Mouse (Mus musculus) cortical plate, adult 2 months (tissue): Measurements from ENCODE around the gene Stk24. TPM values are rescaled to one million over a fixed set of nuclear protein-coding genes. Genes with fewer than 3 reads are reported as not detected.

Experiments
- H3K27ac ChIP-seq: fragments of 200-500 bp; 2 replicates; pipeline ENCODE4 v1.5.1; 2012; ENCODE audit warnings: low read length, control low read depth, inconsistent platforms; ENCODE audit not compliant: insufficient read depth
- H3K4me1 ChIP-seq: fragments of 200-500 bp; 2 replicates; pipeline ENCODE4 v1.6.1; 2011; ENCODE audit warnings: low read length; ENCODE audit not compliant: control insufficient read depth, insufficient read depth
- H3K4me3 ChIP-seq: fragments of 200-500 bp; 2 replicates; pipeline ENCODE4 v1.5.1; 2011; ENCODE audit warnings: mild to moderate bottlenecking, low read length, control low read depth; ENCODE audit not compliant: insufficient read depth
- CTCF ChIP-seq: fragments of 200-500 bp; IDR thresholded peaks from 2 replicates; pipeline ENCODE4 v1.5.1; 2011; ENCODE audit warnings: mild to moderate bottlenecking, control low read depth, low read length; ENCODE audit not compliant: insufficient read depth; ENCODE audit errors: extremely low read depth
- POLR2A ChIP-seq: fragments of 200-500 bp; IDR thresholded peaks from 2 replicates; pipeline ENCODE4 v1.6.1; 2011; ENCODE audit warnings: mild to moderate bottlenecking, low read length, control low read depth; ENCODE audit not compliant: insufficient read depth; ENCODE audit errors: extremely low read depth
- polyA plus RNA-seq: library from polyadenylated mRNA; depleted of rRNA; stranded (reverse); fragments of >200 nt; gene quantifications from 2 replicates; pipeline ENCODE4 v1.2.3, GENCODE M21; 2012

Gene Stk24
- polyA plus RNA-seq, 1 experiment, result 29.0 TPM

DNA sequence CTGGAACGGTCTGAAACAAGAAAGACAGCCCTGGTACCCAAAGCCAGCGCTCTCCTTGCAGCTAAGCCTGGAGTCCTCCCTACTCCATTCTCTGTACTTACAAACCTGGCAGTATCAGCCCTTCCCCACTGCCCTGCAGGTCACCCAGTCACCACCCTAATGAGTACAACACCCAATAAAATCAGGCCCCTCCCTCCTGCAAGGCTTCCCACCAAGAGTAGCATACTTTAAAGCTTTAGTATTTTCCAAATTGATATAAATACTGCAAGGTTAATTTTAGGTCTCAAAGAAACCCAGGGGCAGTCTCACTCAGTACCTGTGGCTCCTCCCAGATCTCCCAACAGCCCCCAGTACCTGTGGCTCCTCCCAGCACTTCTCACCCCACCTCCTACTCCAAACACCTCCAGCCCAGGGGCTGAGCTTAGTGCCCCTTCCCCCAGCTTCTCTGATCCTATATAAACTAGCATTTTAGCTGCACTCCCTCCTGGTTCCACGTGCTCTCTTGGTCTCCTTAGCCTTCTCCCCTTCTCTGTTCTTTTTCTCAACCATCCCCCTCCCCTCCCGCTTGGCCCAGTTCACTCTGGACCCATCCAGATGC is 11.6 kb downstream of the Stk24 start:
- H3K27ac ChIP-seq, result no peak overlapping the region
- peaks cover 9% of the 10 kb centered on the region; the same call in 1 of the 2 replicates for H3K4me1 ChIP-seq
- no peak overlapping the region for H3K4me3 ChIP-seq
- no peak for TF ChIP-seq CTCF
- TF ChIP-seq POLR2A, result no peak

- no peak overlapping the region for H3K4me3 ChIP-seq
- peaks cover 7% of the 10 kb centered on the region; the same call in 1 of the 2 replicates for H3K4me1 ChIP-seq
- H3K27ac ChIP-seq, result no peak overlapping the region
- TF ChIP-seq CTCF (no peak), POLR2A (no peak)
Measured at GRCm38 (mm10) chr14:121365991-121366728, 13.7 kb downstream of the Stk24 start.

DNA sequence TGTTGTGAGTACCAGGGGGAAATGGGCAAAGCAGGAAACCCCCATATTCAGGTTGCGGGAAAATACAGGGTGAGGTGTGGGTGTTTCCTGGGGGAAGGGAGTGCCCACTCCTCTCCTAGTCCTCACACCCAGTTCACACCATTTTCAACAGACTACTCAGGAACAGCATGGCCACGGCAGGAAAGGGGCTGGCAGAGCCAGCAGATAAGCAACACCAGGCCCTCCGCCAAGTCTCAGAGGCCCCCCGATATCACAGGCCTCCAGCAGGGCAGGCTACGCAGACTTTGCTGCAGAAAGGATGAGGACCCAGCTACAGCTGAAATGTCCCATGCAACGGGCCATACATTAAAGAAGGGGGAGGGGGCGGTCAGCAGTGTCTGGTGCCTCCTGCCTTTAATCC is 14.4 kb downstream of the Stk24 start:
- peaks cover 7% of the 10 kb centered on the region; the same call in 1 of the 2 replicates for H3K4me1 ChIP-seq
- H3K4me3 ChIP-seq, result no peak overlapping the region
- TF ChIP-seq CTCF, result no peak
- no peak for TF ChIP-seq POLR2A
- H3K27ac ChIP-seq, result no peak overlapping the region

DNA sequence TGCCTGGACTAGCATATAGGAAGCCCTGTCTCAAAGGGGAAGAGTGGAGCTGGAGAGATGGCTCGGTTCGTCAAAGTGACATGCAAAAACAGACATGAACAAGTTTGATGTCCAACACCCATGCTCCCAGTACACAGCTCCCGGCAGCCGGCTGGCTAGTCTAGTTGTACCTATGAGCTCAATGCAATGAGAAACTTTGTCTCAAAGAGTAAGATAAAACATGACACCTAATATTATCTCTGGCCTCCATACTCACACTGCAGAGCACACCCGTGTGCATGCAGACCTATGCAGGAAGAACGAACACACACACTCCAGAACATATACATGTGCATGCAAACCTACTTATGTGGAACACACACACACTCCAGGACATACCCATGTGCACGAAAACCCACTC is 15.5 kb downstream of the Stk24 start:
- Histone ChIP-seq H3K4me3 (no peak overlapping the region), H3K27ac (no peak overlapping the region), H3K4me1 (peaks cover 7% of the 10 kb centered on the region; the same call in 1 of the 2 replicates)
- TF ChIP-seq CTCF (no peak), POLR2A (no peak)

- no peak overlapping the region for H3K27ac ChIP-seq
- peaks cover 8% of the 10 kb centered on the region for H3K4me1 ChIP-seq
- H3K4me3 ChIP-seq, result no peak overlapping the region
- TF ChIP-seq POLR2A, result no peak
- TF ChIP-seq CTCF, result 0 out of 2 replicates have a peak, but pooled peaks have one; percentile 8
Measured at GRCm38 (mm10) chr14:121361319-121362114, 18.3 kb downstream of the Stk24 start.

DNA sequence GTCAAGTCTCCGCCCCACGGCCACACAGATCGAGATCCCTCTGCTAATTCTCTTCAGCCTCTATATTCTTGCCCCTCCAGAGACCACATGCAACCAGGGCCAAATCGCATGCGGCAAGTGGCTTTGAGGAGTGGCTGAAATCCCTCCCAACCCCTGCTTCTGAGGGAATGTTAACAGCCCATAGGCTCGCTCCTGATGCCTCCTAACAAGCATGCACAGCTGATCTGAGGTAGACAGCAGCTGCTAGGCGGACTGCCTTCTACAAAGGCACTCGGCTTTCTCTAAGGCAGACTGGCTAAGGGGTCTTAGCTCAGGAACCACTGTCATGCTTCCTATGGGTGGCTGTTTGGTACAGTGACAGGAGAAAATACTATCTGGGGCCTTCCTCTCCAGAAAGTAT is 20.0 kb downstream of the Stk24 start:
- TF ChIP-seq POLR2A, result no peak
- TF ChIP-seq CTCF, result no peak
- Histone ChIP-seq H3K27ac (no peak overlapping the region), H3K4me1 (peaks cover 5% of the 10 kb centered on the region), H3K4me3 (no peak overlapping the region)

DNA sequence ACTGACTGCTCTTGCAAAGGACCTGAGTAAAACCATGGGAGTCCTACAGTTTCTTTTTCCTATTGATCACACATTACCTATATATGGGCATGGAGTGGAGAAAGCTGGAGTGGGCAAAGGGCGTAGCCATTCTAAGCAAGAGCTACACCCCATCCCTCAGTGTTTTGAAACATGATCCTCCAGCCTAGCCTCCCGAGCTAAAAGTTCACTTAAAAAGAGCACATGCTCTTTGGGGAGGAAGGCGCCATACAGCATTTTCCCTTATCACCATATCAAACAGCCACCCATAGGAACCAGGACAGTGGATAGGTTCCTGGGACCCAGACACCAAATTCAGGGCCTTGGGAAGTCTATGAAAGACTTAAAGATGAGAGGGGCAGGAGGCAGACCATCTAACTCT is 20.8 kb downstream of the Stk24 start:
- Histone ChIP-seq H3K4me1 (peaks cover 5% of the 10 kb centered on the region), H3K27ac (no peak overlapping the region), H3K4me3 (no peak overlapping the region)
- TF ChIP-seq POLR2A (no peak), CTCF (no peak)

- TF ChIP-seq POLR2A (no peak), CTCF (no peak)
- Histone ChIP-seq H3K4me3 (no peak overlapping the region), H3K4me1 (peaks cover 5% of the 10 kb centered on the region), H3K27ac (no peak overlapping the region)
Measured at GRCm38 (mm10) chr14:121358327-121358726, 21.5 kb downstream of the Stk24 start.

- no peak overlapping the region for H3K4me3 ChIP-seq
- H3K27ac ChIP-seq, result no peak overlapping the region
- TF ChIP-seq POLR2A (no peak), CTCF (no peak)
- H3K4me1 ChIP-seq, result peaks cover 5% of the 10 kb centered on the region
Measured at GRCm38 (mm10) chr14:121356336-121356862, 23.4 kb downstream of the Stk24 start.

DNA sequence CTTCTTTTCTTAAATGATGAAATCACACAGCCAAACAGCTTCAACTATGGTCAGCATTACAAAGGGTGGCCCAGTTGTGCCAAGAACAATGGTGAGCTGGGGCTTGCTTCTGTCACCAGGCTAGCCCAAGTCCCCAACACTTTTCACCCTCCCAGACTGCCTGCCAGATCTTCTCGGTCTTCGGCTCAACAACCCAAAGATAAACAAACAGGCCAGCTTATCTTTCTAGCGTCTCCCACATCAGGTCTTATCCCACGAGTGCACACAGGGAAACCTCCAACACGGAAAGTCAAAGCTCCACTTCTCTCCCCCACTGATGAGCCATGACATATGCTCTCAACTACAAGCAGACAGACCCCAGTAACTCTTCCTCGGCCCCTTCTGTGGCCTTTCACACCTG is 24.1 kb downstream of the Stk24 start:
- H3K4me3 ChIP-seq, result no peak overlapping the region
- TF ChIP-seq CTCF (no peak), POLR2A (no peak)
- no peak overlapping the region for H3K27ac ChIP-seq
- H3K4me1 ChIP-seq, result peaks cover 3% of the 10 kb centered on the region
